Mouse (Mus musculus): Measurements from ENCODE around the gene Lpcat4.

- TF ChIP-seq CTCF (IDR thresholded peaks at IDR 0.05; ENCODE audit: borderline replicate concordance, control insufficient read depth, extremely low read depth, insufficient read depth, low read length, poor library complexity) (no peak), POLR2A (IDR thresholded peaks at IDR 0.05; ENCODE audit: control insufficient read depth, extremely low read depth, insufficient read depth, low read length, poor library complexity) (no peak)
These were observed 26.9 kb downstream of the Lpcat4 start, which contains the start of gene Gm21985 for GRCm38 (mm10) chr2:112266242-112266592.
